Mouse (Mus musculus) liver, postnatal 0 days (tissue): ENCODE measurements around the gene Zfr2.

Experiments used
- CTCF ChIP-seq: sonication (generic); IDR thresholded peaks from 2 replicates; pipeline ENCODE4 v1.5.1; 2016; ENCODE audit warnings: antibody characterized with exemption, low read depth
- EP300 ChIP-seq: IDR thresholded peaks from 2 replicates; pipeline ENCODE4 v1.6.1; 2016; ENCODE audit warnings: antibody characterized with exemption, low read depth, mild to moderate bottlenecking

DNA sequence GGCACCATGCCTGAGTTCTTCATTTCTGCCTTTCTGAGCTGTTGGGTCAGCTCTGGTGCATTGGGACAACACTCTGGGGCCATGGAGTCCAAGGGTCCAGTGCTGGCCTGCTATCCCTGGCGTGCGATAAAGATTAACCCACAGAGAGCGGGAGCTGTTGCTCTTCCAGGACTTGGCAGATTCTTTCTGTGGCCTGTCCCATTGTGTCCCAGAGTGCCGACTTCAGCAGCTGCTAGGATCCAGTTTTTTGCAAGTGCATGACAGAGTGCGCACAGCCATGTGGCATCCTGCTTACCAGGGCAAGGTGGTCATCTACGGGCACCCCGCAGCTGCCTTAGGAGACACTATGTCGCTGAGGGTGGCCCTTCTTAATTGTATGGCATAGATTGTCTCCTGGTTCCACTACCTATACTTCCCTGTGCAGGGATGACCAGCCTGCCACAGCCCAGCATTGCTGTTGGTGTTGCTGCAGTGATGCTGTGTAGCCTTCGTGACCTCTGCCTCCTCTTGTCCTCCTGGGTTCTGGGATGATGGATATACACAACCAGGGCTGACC lies 67.5 kb downstream of the Zfr2 start:
- TF ChIP-seq EP300, result no peak
- TF ChIP-seq CTCF, result no peak
